Mouse (Mus musculus): ENCODE measurements at regions not wholly inside any gene's neighbourhood (a gene's known extent, or its start where the extent isn't known, plus 50 kb on each side); places are given as distances from the start of the nearest gene placed in this dataset.

DNA sequence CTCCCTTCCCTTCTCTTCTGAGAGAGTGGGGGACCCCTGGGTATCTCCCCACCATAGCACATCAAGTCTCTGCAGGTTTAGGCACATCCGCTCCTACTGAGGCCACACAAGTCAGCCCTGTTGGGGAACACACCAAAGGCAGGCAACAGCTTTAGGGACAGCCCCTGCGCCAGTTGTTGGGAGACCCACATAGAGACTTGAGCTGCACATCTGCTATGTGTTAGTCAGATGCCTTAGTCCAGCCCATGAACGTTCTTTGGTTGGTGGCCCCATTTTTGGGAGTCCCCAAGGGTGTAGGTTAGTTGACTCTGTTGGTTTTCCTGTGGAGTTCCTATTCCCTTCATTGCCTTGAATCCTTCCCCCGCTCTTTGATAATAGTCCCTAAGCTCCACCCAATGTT lies 354.4 kb upstream of the Sel1l start:
- TF ChIP-seq POLR2A (IDR thresholded peaks at IDR 0.05; ENCODE audit: borderline replicate concordance, extremely low read depth, low read depth, low read length) (no peak), CTCF (IDR thresholded peaks at IDR 0.05; ENCODE audit: insufficient read depth, low read length) (no peak)

Measured in lung, adult 2 months (tissue).